Mouse (Mus musculus) lung, postnatal 0 days (tissue): ENCODE data around the gene Myo5a.
A peak's percentile ranks its signal among the peaks of the same experiment; 100 is the strongest.

Experiments used
- CTCF ChIP-seq: IDR thresholded peaks from 2 replicates; pipeline ENCODE4 v1.5.1; 2016; ENCODE audit warnings: antibody characterized with exemption, mild to moderate bottlenecking
- EP300 ChIP-seq: IDR thresholded peaks from 2 replicates; pipeline ENCODE4 v1.6.1; 2016; ENCODE audit warnings: antibody characterized with exemption, mild to moderate bottlenecking, control low read depth

GRCm38 (mm10) chr9:75254196-75254955 lies 183.6 kb downstream of the Myo5a start:
- TF ChIP-seq EP300 (peak; percentile 57; the same call in 1 of the 2 replicates), CTCF (no peak)
